Mouse (Mus musculus) testis, adult 2 months (tissue): ENCODE measurements around the gene Ppp1r3f. TPM values are rescaled to one million over a fixed set of nuclear protein-coding genes. Genes with fewer than 3 reads are reported as not detected.

Experiments used
- H3K27ac ChIP-seq: fragments of 200-500 bp; 2 replicates; pipeline ENCODE4 v1.5.1; 2012; ENCODE audit warnings: low read depth, low read length; ENCODE audit not compliant: control insufficient read depth, insufficient read depth
- H3K27me3 ChIP-seq: fragments of 200-500 bp; 2 replicates; pipeline ENCODE4 v1.6.1; 2012; ENCODE audit warnings: mild to moderate bottlenecking, low read length, moderate library complexity; ENCODE audit not compliant: control insufficient read depth, insufficient read depth
- H3K36me3 ChIP-seq: fragments of 200-500 bp; 2 replicates; pipeline ENCODE4 v1.6.1; 2012; ENCODE audit warnings: mild to moderate bottlenecking, low read length; ENCODE audit not compliant: control insufficient read depth, insufficient read depth
- H3K4me1 ChIP-seq: fragments of 200-500 bp; 2 replicates; pipeline ENCODE4 v1.6.1; 2012; ENCODE audit warnings: low read length; ENCODE audit not compliant: control insufficient read depth, insufficient read depth
- H3K4me3 ChIP-seq: fragments of 200-500 bp; 2 replicates; pipeline ENCODE4 v1.5.1; 2012; ENCODE audit warnings: low read depth, mild to moderate bottlenecking, low read length, moderate library complexity, mixed read lengths; ENCODE audit not compliant: control insufficient read depth
- CTCF ChIP-seq: fragments of 200-500 bp; IDR thresholded peaks from 2 replicates; pipeline ENCODE4 v1.5.1; 2012; ENCODE audit warnings: low read depth, mild to moderate bottlenecking, inconsistent platforms, low read length, moderate library complexity; ENCODE audit not compliant: control insufficient read depth, insufficient read depth, insufficient replicate concordance
- POLR2A ChIP-seq: fragments of 200-500 bp; IDR thresholded peaks from 2 replicates; pipeline ENCODE4 v1.6.1; 2012; ENCODE audit warnings: low read depth, mild to moderate bottlenecking, inconsistent platforms, low read length, moderate library complexity; ENCODE audit not compliant: control insufficient read depth
- polyA plus RNA-seq: library from polyadenylated mRNA; depleted of rRNA; stranded (reverse); fragments of >200 nt; gene quantifications from 2 replicates; pipeline ENCODE4 v1.2.3, GENCODE M21; 2012; rRNA removed

The Ppp1r3f gene
- polyA plus RNA-seq, result 3.0 and 3.1 TPM in 2 replicates

- Histone ChIP-seq H3K27me3 (no peaks in the 10 kb centered on the region), H3K36me3 (no peaks in the 10 kb centered on the region), H3K4me1 (peaks cover 4% of the 10 kb centered on the region), H3K27ac (peak within 1 kb of the TSS; percentile 94), H3K4me3 (peak within 1 kb of the TSS; percentile 82)
- TF ChIP-seq CTCF (no peak), POLR2A (peak; percentile 45)
These were observed at the start of gene Ppp1r3f for GRCm38 (mm10) chrX:7574087-7574884. Gene Ppp1r3f, minus strand, starts transcription at chrX:7574283.

DNA sequence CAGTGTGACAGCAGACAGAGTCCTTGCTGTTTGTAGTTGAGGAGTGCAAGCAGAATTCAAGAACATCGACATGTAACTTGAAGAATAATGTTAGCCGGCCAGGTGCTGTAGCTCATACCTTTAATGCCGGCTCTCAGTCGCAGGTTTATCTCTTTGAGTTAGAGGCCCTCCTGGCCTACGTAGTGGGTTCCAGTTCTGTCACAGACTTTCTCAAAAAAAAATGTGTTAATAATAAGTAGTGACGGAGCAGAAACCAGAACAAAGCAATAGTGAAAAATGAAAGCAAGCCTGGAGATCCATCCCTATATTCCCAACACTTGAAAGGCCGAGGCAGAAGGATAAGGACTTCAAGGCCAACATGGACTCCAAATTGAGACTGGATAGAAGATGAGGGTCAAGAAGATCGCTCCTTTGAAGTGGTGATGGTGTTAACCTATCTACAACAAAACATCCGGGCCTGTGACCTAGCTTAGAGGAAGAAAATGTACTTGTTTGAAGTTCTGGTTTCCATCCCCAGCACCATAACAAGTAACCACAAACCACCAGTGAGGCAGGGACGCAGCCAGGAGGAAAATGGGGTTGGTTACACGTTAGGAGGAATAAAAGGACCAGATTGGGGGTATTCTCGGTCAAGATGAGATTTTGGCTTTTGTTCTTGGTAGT, 43.9 kb upstream of the Ppp1r3f start:
- no peaks in the 10 kb centered on the region for H3K27me3 ChIP-seq
- no peaks in the 10 kb centered on the region for H3K4me1 ChIP-seq
- H3K27ac ChIP-seq, result no peak overlapping the region
- TF ChIP-seq CTCF, result no peak
- TF ChIP-seq POLR2A, result no peak
- no peak overlapping the region for H3K4me3 ChIP-seq
- no peaks in the 10 kb centered on the region for H3K36me3 ChIP-seq

GRCm38 (mm10) chrX:7610536-7611258, 36.6 kb upstream of the Ppp1r3f start:
- Histone ChIP-seq H3K27ac (no peak overlapping the region), H3K4me3 (peak overlapping the region; percentile 19), H3K4me1 (peaks cover 4% of the 10 kb centered on the region; the same call in 1 of the 2 replicates), H3K36me3 (no peaks in the 10 kb centered on the region), H3K27me3 (no peaks in the 10 kb centered on the region)
- TF ChIP-seq CTCF, result no peak
- TF ChIP-seq POLR2A, result no peak

DNA sequence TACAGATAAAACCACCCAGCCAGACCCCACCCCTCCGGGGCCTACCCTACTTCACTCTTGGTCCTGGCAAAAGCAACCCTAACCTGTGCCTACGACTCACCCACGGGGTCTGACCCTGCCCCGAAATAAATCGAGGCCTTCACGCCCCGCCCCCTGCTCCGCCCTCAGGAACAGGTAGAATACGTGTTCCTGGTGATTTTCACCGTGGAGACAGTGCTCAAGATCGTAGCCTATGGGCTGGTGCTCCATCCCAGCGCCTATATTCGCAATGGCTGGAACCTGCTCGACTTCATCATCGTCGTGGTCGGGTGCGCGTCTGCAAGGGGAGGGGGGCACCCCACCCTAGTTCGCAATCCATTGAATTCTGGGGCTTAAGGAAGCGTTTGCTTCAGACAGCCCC, 36.0 kb upstream of the Ppp1r3f start:
- Histone ChIP-seq H3K4me1 (peaks cover 5% of the 10 kb centered on the region; the same call in 1 of the 2 replicates), H3K27ac (no peak overlapping the region), H3K27me3 (no peaks in the 10 kb centered on the region), H3K4me3 (no peak overlapping the region; the same call in 1 of the 2 replicates), H3K36me3 (no peaks in the 10 kb centered on the region)
- TF ChIP-seq POLR2A, result no peak
- TF ChIP-seq CTCF, result no peak

GRCm38 (mm10) chrX:7606783-7607182, 32.7 kb upstream of the Ppp1r3f start, which contains the start of gene Cacna1f:
Gene Cacna1f, plus strand, starts transcription at chrX:7607083.
- no peak within 1 kb of the TSS for H3K27ac ChIP-seq
- H3K4me3 ChIP-seq, result no peak within 1 kb of the TSS
- H3K27me3 ChIP-seq, result no peaks in the 10 kb centered on the region

GRCm38 (mm10) chrX:7605575-7605941, 31.5 kb upstream of the Ppp1r3f start:
- no peaks in the 10 kb centered on the region for H3K27me3 ChIP-seq
- peak overlapping the region; percentile 87; the same call in 1 of the 2 replicates for H3K4me3 ChIP-seq
- no peak overlapping the region for H3K27ac ChIP-seq

More at GRCm38 (mm10) chrX:7606783-7607182, 32.7 kb upstream of the Ppp1r3f start, which contains the start of gene Cacna1f:
- Histone ChIP-seq H3K36me3 (no peaks in the 10 kb centered on the region), H3K4me1 (peaks cover 7% of the 10 kb centered on the region; the same call in 1 of the 2 replicates)
- TF ChIP-seq CTCF (no peak), POLR2A (no peak)

DNA sequence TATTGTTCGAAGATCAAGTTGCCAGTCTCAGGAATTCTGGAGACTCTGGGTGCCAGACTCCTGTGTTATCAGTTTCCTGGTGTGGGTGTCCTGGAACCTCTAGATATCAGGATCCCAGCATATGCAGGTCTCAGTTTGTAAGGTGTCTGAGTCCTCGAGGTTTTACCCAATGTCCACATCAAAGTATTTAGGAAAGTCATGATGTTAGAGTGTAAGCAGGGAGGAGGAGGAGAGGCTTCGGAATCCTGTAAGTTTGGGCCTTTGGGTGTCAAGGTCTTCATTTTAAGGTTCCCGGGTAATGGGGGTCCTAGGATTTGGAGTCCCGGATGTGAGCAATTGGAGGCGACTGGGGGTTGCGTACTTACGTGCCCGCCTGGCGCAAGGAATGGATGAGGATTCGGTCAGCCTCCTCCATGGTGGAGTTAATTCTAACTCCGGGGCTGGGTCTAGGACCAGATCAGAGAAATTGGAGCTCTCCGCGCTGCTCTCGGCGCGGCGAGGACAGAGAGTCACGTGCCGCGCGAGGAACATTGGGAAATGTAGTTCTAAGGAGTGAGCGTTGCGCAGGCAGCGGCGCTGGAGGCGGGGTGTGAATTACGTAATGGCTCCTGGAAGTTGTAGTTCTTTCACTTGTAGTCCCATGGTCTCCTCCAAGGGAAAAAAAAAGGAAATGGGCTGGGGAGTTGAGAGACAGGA, 30.9 kb upstream of the Ppp1r3f start, which contains the start of gene Ccdc22:
Gene Ccdc22, minus strand, starts transcription at position 639 of the 696 bp plus-strand sequence.
- Histone ChIP-seq H3K27ac (0 out of 2 replicates have a peak within 1 kb of the TSS, but pooled peaks have one; percentile 13), H3K27me3 (no peaks in the 10 kb centered on the region), H3K36me3 (no peaks in the 10 kb centered on the region), H3K4me1 (peaks cover 5% of the 10 kb centered on the region; the same call in 1 of the 2 replicates), H3K4me3 (peak within 1 kb of the TSS; percentile 87)
- TF ChIP-seq CTCF, result no peak
- no peak for TF ChIP-seq POLR2A

More at GRCm38 (mm10) chrX:7605575-7605941, 31.5 kb upstream of the Ppp1r3f start:
- Histone ChIP-seq H3K36me3 (no peaks in the 10 kb centered on the region), H3K4me1 (peaks cover 7% of the 10 kb centered on the region; the same call in 1 of the 2 replicates)
- TF ChIP-seq CTCF (no peak), POLR2A (no peak)
